Mouse (Mus musculus): ENCODE data around the gene Morn5. TPM values are rescaled to one million over a fixed set of nuclear protein-coding genes. Genes with fewer than 3 reads are reported as not detected.

The Morn5 gene
- total and polyA plus RNA-seq, 2 experiments from 2014 or later: not detected

DNA sequence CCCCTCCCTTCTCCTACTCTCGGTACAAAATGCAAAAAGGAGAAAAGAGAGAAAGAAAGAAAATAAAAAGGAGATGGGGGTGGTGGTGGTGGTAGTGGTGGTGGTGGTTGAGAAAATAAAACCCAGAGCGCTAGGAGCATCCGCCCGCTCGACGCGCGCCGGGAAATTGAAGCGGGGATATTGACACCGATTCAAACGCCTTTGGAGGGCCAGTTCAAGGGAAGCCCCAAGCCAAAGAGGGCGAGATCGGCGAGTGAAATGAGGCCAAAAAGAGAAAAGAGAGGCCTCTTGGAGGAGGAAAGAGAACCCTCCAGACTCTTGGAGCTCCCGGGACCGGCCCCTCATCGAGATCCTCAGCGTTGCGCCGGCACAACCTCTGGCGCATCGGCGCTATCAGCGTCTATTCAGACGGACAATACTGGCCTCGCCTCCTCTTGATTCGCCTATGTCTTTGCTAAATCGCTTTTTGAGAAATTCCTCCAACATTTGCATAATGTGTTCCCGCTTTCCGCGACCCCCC, 55.2 kb downstream of the Morn5 start:
- Histone ChIP-seq H3K9ac (replicated peaks; ENCODE audit: low read depth, low read length) (peak overlapping the region; percentile 57; the same call in 1 of the 2 replicates), H3K4me3 (ENCODE audit: low read depth, low read length) (peak overlapping the region; percentile 51), H3K9me3 (replicated peaks; ENCODE audit: control insufficient read depth, low read length) (no peaks in the 10 kb centered on the region), H3K4me2 (ENCODE audit: low read depth, low read length) (peak overlapping the region; percentile 81), H3K36me3 (replicated peaks; ENCODE audit: control insufficient read depth, insufficient read depth, low read length) (no peaks in the 10 kb centered on the region), H3K4me1 (ENCODE audit: control insufficient read depth, insufficient read depth) (peaks cover 26% of the 10 kb centered on the region), H3K27me3 (ENCODE audit: control insufficient read depth, insufficient read depth, low read length) (peaks cover 89% of the 10 kb centered on the region), H3K27ac (ENCODE audit: low read depth) (no peak overlapping the region)
- WGBS: 1% methylated on average over 32 of the region's 32 CpGs
- ATAC-seq (ENCODE audit: insufficient read depth, low read depth) (no peak), DNase-seq (ENCODE audit: low spot score) (no peak)
- no peak for TF ChIP-seq EP300 (IDR thresholded peaks at IDR 0.05; ENCODE audit: low read depth)

DNA sequence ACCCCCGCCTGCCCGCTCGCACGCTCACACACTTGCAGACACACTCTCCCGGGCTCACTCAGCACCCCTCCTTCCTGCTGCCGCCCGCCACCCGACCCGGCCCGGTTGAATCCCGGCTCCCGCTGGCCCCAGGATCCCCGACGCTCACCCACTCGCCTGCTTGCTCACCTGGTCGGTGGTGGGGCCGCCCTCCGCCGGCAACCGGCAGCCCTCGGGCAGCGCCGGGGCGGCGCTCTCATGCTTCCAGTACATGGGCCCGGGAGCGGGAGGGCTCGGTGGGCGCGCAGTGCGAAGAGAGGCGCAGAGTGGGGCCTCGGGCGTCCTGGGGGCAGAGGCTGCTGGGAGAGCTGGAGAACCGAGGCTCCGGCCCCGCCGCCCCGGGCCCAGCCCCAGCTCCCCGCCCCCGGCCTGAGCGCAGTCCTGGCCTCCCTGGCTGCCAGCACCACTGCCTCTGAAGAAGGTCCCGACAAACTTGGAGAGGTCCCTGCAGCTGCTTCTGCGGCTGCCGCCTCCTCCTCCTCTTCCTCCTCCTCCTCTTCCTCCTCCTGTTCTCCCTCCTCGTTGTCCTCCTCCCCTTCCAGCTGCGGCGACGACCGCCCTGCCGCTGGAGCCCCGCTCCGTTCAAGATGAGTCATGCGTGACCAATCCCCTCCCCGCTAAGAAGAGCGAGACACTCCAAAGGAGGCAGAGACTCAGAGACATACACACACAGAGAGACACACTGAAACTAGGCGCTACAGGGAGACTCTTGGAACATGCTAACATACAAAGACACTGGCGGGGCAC, 55.9 kb downstream of the Morn5 start, which contains the start of gene Lhx6:
Lhx6 (minus strand) TSS at position 453 of the 786 bp plus-strand sequence.
- H3K27me3 ChIP-seq (ENCODE audit: control insufficient read depth, insufficient read depth, low read length): peaks cover 89% of the 10 kb centered on the region
- TF ChIP-seq EP300 (IDR thresholded peaks at IDR 0.05; ENCODE audit: low read depth): no peak
- no peak for TF ChIP-seq CTCF (IDR thresholded peaks at IDR 0.05; ENCODE audit: low read depth)
- ATAC-seq (ENCODE audit: insufficient read depth, low read depth) (peak; percentile 17; the same call in 1 of the 2 replicates), DNase-seq (ENCODE audit: low spot score) (no peak)
- no peaks in the 10 kb centered on the region for H3K9me3 ChIP-seq (replicated peaks; ENCODE audit: control insufficient read depth, low read length)
- peak within 1 kb of the TSS; percentile 51 for H3K4me3 ChIP-seq (ENCODE audit: low read depth, low read length)
- H3K4me1 ChIP-seq (ENCODE audit: control insufficient read depth, insufficient read depth): peaks cover 26% of the 10 kb centered on the region
- peak within 1 kb of the TSS; percentile 81 for H3K4me2 ChIP-seq (ENCODE audit: low read depth, low read length)
- under 1% methylated on average over 56 of the region's 58 CpGs for WGBS
- H3K9ac ChIP-seq (replicated peaks; ENCODE audit: low read depth, low read length): peak within 1 kb of the TSS; percentile 57
- H3K36me3 ChIP-seq (replicated peaks; ENCODE audit: control insufficient read depth, insufficient read depth, low read length): no peaks in the 10 kb centered on the region
- no peak within 1 kb of the TSS for H3K27ac ChIP-seq (ENCODE audit: low read depth)

DNA sequence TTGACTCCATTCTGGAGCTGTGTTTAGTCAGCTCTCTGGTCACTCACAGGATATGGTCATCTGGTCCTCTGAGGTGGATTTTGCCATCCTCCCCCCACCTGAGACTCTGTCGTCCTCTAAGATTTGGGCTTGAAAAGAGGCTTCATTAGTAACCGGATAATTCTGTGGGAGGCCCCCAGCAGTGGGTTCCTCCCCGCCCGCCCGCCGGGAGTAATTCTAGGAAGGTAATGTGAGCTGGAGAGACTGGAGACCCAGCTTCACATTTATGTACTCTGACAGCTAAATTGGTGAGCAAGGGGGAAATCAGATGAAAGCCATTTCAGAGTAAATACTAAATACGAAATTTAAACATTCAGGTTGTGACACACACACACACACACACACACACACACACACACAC, 59.4 kb downstream of the Morn5 start:
- WGBS: 7% methylated on average over 7 of the region's 7 CpGs
- TF ChIP-seq CTCF (IDR thresholded peaks at IDR 0.05; ENCODE audit: low read depth) (no peak), EP300 (IDR thresholded peaks at IDR 0.05; ENCODE audit: low read depth) (no peak)
- peaks cover 65% of the 10 kb centered on the region for H3K27me3 ChIP-seq (ENCODE audit: control insufficient read depth, insufficient read depth, low read length)

DNA sequence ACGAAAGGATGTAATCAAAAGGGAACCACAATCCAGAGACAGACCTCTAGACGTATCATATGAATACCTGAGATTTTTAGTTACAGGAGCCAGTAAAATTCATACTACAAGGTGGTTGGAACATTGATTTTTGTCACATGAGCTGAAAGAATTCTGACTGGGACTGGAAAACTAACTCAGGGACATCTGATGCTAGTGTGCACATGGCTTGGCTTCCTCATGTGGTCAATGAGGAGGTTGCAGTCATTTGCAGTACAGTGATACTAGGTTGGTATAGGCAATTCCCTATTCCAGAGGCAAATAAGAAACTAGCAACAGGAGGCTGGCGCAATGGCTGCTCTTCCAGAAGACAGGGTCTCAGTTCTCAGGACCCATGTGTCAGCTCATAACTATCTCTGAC, 63.4 kb downstream of the Morn5 start:
- TF ChIP-seq CTCF (IDR thresholded peaks at IDR 0.05; ENCODE audit: low read depth) (peak; percentile 29), EP300 (IDR thresholded peaks at IDR 0.05; ENCODE audit: low read depth) (no peak)
- no peak for DNase-seq (ENCODE audit: low spot score)
- Histone ChIP-seq H3K27me3 (ENCODE audit: control insufficient read depth, insufficient read depth, low read length) (peaks cover 28% of the 10 kb centered on the region), H3K9me3 (replicated peaks; ENCODE audit: control insufficient read depth, low read length) (no peaks in the 10 kb centered on the region), H3K36me3 (replicated peaks; ENCODE audit: control insufficient read depth, insufficient read depth, low read length) (peaks cover 21% of the 10 kb centered on the region), H3K4me1 (ENCODE audit: control insufficient read depth, insufficient read depth) (no peaks in the 10 kb centered on the region), H3K9ac (replicated peaks; ENCODE audit: low read depth, low read length) (no peak overlapping the region), H3K4me2 (ENCODE audit: low read depth, low read length) (no peak overlapping the region), H3K27ac (ENCODE audit: low read depth) (no peak overlapping the region), H3K4me3 (ENCODE audit: low read depth, low read length) (no peak overlapping the region)
- 64% methylated on average over 3 of the region's 3 CpGs for WGBS
- no peak for ATAC-seq (ENCODE audit: insufficient read depth, low read depth)

More for the DNA sequence above, 59.4 kb downstream of the Morn5 start:
- Histone ChIP-seq H3K27ac (ENCODE audit: low read depth) (no peak overlapping the region), H3K4me2 (ENCODE audit: low read depth, low read length) (no peak overlapping the region), H3K9me3 (replicated peaks; ENCODE audit: control insufficient read depth, low read length) (no peaks in the 10 kb centered on the region), H3K4me1 (ENCODE audit: control insufficient read depth, insufficient read depth) (0 out of 2 replicates have a peak, but pooled peaks cover 11% of the 10 kb centered on the region), H3K4me3 (ENCODE audit: low read depth, low read length) (no peak overlapping the region), H3K9ac (replicated peaks; ENCODE audit: low read depth, low read length) (no peak overlapping the region), H3K36me3 (replicated peaks; ENCODE audit: control insufficient read depth, insufficient read depth, low read length) (no peaks in the 10 kb centered on the region)
- ATAC-seq (ENCODE audit: insufficient read depth, low read depth): no peak
- DNase-seq (ENCODE audit: low spot score): no peak

DNA sequence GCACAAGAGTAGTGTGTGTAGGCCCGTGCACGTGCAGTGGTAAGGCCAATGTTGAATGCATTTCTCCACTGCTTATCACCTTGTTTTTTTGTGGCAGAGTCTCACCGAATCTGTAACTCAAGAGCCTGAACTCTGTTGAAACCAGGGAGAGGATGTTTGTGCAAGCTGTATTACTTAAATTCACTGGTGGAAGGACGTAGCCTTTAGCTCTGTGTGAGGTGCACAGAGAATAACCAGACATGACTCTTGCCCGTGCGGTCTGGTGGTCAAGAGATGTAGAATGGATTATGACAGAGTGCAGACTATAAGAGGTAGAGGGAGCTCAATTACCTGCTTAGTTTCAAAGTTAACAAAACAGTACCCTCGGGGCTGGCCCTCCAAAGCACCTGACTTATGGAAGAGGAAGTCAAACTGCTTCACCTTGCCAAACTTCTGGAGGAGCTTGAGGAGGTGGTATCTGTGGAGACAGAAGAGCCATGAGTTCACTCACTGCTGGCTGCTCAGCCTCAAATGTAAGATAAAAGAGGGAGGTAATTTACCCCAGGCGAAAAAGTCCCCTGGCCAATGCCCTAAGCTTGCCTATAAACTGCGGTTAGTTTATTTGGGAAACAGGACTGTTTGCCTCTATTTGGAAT, 77.7 kb downstream of the Morn5 start:
- Histone ChIP-seq H3K27me3 (ENCODE audit: control insufficient read depth, insufficient read depth, low read length) (no peaks in the 10 kb centered on the region), H3K36me3 (replicated peaks; ENCODE audit: control insufficient read depth, insufficient read depth, low read length) (peaks cover 71% of the 10 kb centered on the region), H3K9me3 (replicated peaks; ENCODE audit: control insufficient read depth, low read length) (no peaks in the 10 kb centered on the region), H3K9ac (replicated peaks; ENCODE audit: low read depth, low read length) (no peak overlapping the region), H3K4me1 (ENCODE audit: control insufficient read depth, insufficient read depth) (peaks cover 7% of the 10 kb centered on the region; the same call in 1 of the 2 replicates), H3K27ac (ENCODE audit: low read depth) (no peak overlapping the region), H3K4me3 (ENCODE audit: low read depth, low read length) (no peak overlapping the region), H3K4me2 (ENCODE audit: low read depth, low read length) (no peak overlapping the region)
- no peak for ATAC-seq (ENCODE audit: insufficient read depth, low read depth)
- TF ChIP-seq CTCF (IDR thresholded peaks at IDR 0.05; ENCODE audit: low read depth) (no peak), EP300 (IDR thresholded peaks at IDR 0.05; ENCODE audit: low read depth) (no peak)
- 86% methylated on average over 9 of the region's 9 CpGs for WGBS
- DNase-seq (ENCODE audit: low spot score): no peak
